Mouse (Mus musculus) testis, adult 2 months (tissue): ENCODE results near the gene Pde8b.

ENCODE experiments used
- CTCF ChIP-seq: fragments of 200-500 bp; IDR thresholded peaks from 2 replicates; pipeline ENCODE4 v1.5.1; 2012; ENCODE audit warnings: low read depth, mild to moderate bottlenecking, inconsistent platforms, low read length, moderate library complexity; ENCODE audit not compliant: control insufficient read depth, insufficient read depth, insufficient replicate concordance
- POLR2A ChIP-seq: fragments of 200-500 bp; IDR thresholded peaks from 2 replicates; pipeline ENCODE4 v1.6.1; 2012; ENCODE audit warnings: low read depth, mild to moderate bottlenecking, inconsistent platforms, low read length, moderate library complexity; ENCODE audit not compliant: control insufficient read depth

- TF ChIP-seq CTCF, result no peak
- no peak for TF ChIP-seq POLR2A
Observed at GRCm38 (mm10) chr13:95019345-95019744, 230.8 kb downstream of the Pde8b start.
